Mouse (Mus musculus): ENCODE results near the gene Zfp426.

The Zfp426 gene

DNA sequence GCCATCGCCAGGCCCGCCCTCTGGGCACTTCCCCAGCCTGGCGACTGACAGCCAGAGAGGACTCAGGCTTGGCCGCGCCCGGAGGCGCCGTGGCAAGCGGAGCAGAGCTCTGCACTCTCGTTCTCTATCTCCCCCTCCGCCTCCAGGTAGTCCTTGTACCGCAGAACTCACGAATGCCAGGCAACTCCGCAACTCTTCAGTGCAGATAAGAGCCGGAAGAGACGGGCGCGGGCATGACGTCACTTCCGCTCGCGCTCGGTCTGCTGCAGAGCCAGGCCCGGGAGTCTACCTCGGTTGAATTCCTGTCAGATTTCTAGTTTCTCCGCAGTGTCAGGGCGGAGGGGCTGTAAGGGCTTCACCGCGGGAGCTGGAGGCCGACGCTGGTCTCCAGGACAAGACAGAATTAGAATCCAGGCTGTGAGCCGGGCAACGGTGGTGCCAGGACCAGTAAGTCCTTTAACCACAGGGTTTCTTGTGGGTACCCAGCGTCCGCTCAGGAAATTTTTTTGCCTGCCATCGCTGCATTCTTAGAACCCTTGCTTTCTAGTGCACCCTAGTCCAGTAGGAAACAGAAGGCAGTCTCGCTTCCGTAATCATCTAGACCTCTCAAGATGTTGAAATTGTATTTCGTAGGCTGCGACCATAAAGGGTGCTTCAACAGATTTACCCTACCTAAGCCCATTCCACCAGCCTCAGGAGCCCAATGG lies at the start of gene Zfp426:
Zfp426 (minus strand) TSS at position 220 of the 707 bp plus-strand sequence.
- DNase-seq (ENCODE audit: low spot score in 2 of 2), result peak; percentile 71 to 83

GRCm38 (mm10) chr9:20536598-20536997 lies 44.1 kb upstream of the Zfp426 start:
- no peak for DNase-seq (ENCODE audit: low spot score in 2 of 2)

DNA sequence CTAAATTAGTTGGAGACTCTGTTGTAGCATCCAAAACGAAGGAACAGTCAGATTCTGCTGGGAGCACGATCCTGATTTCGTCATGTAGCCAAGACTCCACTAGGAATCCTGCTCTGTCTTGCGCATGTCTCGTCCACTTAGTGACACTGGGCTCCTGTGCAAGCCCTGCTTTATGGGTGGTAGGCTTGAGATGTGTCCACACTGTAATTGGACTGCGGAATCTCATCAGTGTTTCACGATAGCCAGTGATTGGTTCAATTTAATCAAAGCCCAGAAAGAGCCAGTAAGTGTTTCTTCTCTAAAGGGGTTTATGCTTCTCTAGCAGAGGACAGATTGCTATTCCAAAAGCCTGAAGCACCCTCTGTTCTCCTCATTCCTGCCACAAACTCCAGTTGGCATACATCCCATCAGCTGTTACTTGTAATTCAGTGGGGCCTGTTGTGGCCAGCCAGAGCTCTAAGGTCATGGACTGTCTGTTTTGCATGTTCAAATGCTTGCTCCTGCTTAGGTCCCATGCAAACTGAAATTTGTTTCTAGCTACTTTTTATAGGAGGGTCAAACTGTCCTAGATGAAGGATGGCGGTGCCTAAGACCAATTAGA lies 41.9 kb upstream of the Zfp426 start:
- no peak for DNase-seq (ENCODE audit: low spot score in 2 of 2)

DNA sequence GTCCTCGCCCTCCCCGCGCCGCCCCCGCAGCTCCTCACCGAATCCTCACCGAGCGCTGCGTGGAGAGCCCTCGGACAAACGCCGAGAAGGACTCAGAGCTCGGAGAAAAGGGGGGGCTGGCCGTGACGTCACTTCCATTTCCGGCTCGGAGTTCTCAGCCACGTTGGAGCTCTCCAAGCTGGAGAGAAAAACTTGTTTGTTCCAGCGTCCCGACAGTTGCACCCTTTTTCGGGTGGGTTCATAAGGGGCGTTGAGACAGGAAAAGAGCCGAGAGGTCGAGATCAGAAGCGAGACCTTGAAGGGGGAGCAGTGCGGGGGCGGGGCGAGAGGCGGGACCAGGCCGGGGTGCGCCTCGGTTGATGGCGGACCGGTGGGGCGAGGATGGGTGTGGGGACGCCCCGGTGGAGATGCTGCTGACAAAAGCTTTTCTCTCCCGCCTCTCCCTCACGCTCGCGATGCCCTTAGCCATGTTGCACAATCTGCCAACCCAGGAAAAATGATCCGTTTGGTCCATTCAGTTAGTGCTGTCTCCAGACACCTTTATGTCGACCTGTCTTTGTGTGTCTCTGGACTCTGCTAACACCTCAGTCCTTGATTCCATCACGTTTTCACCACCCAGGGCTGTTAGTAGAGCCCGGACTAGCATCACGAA lies 28.9 kb upstream of the Zfp426 start, which contains the start of gene Zfp266:
Zfp266 (minus strand) TSS at position 112 of the 652 bp plus-strand sequence.
- peak; percentile 89 for DNase-seq (ENCODE audit: low spot score in 2 of 2)

- DNase-seq (ENCODE audit: low spot score in 2 of 2), result no peak
These were observed 28.1 kb upstream of the Zfp426 start for GRCm38 (mm10) chr9:20520531-20521210.

GRCm38 (mm10) chr9:20519949-20520348 lies 27.4 kb upstream of the Zfp426 start:
- DNase-seq (ENCODE audit: low spot score in 2 of 2), result no peak

- DNase-seq (ENCODE audit: low spot score in 2 of 2), result no peak
These were observed 26.2 kb upstream of the Zfp426 start for GRCm38 (mm10) chr9:20518708-20519107.

DNA sequence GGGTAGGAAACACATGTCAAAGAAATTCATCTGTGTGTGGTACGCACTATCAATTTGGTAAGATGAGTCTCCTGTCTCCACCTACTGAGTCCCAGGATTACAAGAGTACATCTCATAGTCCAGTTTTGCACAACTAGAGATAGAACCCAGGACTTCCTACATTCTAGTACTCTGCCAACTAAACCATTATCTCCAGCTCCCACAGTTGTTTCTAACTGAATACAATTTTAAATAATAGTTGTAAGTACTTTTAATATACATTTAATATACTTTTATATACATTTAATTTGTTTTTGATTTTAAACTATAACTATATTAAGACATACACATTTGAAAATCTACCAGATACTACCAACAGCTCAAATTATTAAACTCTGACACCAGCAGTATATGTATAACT lies 25.2 kb upstream of the Zfp426 start:
- DNase-seq (ENCODE audit: low spot score in 2 of 2), result no peak

GRCm38 (mm10) chr9:20514016-20514415 lies 21.5 kb upstream of the Zfp426 start:
- no peak for DNase-seq (ENCODE audit: low spot score in 2 of 2)

DNA sequence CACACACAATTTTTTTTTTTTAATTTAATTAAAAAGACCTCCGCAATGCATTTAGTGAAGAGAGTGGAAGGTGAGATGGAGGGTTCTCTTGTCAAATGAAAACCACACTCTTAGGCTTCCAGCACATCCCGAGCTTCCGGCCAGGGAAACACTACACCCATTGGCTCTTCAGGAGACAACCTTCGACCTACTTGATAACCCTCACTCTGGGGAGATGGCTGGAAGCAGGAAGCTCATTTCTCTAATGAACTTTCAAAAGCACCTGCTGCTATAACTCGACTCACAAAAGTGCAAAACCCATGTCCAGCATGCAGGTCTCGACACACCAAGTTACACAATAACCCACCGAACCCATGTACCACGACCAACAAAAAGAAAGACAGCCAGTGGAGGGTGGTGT lies 20.2 kb upstream of the Zfp426 start:
- no peak for DNase-seq (ENCODE audit: low spot score in 2 of 2)

- no peak for DNase-seq (ENCODE audit: low spot score in 2 of 2)
These were observed 19.1 kb upstream of the Zfp426 start for GRCm38 (mm10) chr9:20511645-20512044.

DNA sequence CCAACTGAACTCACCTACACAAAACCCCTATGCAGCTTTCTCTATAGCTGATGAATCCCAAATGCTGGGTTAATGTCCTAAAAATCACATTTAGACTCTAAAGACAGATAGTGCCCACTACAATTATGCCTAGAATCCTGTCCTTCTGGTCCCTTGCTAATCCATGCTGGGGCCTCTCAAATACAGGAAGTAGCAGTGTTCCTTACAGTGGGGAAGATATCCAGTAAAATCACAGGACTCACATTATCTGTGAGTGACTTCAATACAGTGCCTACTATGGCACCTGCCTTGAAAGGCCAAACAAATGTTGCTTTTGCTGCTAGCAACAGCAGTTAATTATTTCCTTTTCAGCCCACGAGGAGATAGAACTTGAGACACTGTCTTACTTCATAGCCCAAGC lies 17.8 kb upstream of the Zfp426 start:
- no peak for DNase-seq (ENCODE audit: low spot score in 2 of 2)

GRCm38 (mm10) chr9:20509676-20510075 lies 17.1 kb upstream of the Zfp426 start:
- DNase-seq (ENCODE audit: low spot score in 2 of 2), result no peak

GRCm38 (mm10) chr9:20504801-20505200 lies 12.3 kb upstream of the Zfp426 start:
- no peak for DNase-seq (ENCODE audit: low spot score in 2 of 2)

GRCm38 (mm10) chr9:20493281-20493680 lies 735 bp upstream of the Zfp426 start:
- DNase-seq (ENCODE audit: low spot score in 2 of 2), result no peak

DNA sequence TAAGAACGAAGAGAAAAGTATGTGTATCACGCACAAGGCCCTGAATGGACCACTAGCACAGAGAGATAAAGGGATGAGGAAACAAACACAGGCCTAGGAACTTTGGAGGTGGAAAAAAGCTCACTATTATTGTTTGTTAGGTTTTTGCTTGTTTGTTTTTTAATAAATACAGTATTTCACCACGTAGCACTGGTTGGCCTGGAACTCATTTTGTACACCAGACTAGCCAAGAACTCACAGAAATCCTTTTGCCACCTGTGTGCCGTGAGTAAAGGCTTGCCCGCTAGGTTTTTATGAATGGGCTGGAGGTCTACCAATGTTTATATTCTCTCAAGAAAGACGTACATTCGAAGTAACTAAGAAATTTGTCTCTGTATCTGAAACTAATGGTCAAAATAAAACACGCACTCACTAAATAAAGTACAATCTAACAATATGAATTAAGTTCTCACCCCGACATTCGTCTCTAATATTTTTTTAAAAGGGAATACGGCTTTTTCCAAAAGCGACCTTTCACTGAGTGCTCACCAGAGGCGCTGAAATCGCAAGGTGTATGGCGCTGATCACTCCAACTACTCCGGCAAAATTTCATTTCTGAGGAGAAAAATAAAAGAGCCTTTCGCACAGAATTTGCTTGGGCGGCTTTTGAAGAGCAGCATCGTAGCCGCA lies 554 bp downstream of the Zfp426 start:
- no peak for DNase-seq (ENCODE audit: low spot score in 2 of 2)

DNA sequence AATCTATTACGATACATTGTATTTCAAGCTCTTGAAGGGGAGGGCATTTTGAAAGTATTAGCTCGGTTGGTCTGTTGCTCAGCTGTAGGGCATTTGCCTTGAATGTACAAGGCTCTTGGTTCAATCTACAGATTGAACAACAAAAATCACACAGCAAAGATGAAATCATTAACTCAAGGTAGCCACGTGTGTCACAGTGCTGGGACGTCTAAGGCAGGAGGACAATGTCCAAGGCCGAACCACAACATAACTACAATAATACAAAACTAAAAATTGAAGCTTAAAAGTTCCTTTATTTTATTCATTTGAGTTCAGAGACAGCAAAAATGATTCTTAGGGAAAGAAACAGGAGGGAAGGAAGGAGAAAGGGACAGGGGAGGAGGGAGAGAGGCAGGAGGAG lies 3.0 kb downstream of the Zfp426 start:
- DNase-seq (ENCODE audit: low spot score in 2 of 2), result no peak

DNA sequence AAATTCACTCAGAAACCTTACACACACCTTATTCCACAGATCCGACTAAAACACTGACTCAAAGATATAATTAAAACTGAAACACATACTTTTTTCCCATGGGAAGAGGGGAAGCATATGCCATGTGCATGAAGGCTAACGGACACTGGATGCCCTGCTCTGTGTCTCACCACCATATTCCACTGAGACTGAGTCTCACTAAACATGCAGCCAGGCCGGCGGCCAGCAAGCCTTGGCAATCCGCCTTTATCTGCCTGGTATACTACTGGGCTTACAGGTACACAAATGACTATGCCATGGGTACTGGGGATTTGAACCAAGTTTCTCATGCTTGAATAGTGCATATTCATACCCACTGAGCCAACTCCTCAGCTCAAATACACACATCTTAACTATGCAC lies 13.2 kb downstream of the Zfp426 start:
- DNase-seq (ENCODE audit: low spot score in 2 of 2), result no peak

GRCm38 (mm10) chr9:20476632-20477031 lies 15.9 kb downstream of the Zfp426 start:
- DNase-seq (ENCODE audit: low spot score in 2 of 2), result no peak

GRCm38 (mm10) chr9:20466761-20467442 lies 25.6 kb downstream of the Zfp426 start:
- DNase-seq (ENCODE audit: low spot score in 2 of 2), result peak in 1 of 2 experiments; percentile 36
